Mouse (Mus musculus): Measurements from ENCODE around the gene Lrrc15.

DNA sequence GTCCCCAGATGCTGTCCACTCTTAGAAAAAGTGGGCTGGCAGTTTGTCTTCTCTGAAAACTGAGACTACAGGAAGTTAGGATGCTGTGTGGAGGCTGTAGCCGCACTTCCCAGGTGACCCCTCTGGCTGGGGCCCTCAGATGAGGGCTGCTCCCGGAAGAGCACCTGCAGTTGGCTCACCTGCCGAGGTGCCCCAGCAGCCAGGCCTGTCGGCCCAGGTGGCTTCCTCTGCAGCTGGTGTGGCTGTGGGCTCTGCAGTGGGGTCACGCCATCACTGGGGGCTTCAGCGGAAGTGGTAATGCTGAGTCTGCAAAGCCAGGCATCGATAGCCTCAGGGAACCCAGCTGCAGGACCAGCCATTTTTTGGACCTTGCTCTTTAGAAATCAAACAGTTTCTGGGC lies 28.0 kb downstream of the Lrrc15 start:
- TF ChIP-seq CTCF (IDR thresholded peaks at IDR 0.05; ENCODE audit: low read depth, low read length) (no peak), GATA2 (IDR thresholded peaks at IDR 0.05; ENCODE audit: borderline replicate concordance, low read depth, low read length) (no peak), GATA1 (IDR thresholded peaks at IDR 0.05; ENCODE audit: borderline replicate concordance, low read length) (no peak)

Measured in G1E (cell line).